Mouse (Mus musculus) spleen, adult 12 weeks (tissue): ENCODE data around the gene Dpf1.

Source experiments
- DNase-seq: peaks from one replicate; pipeline ENCODE4 v3.0.0; 2022; ENCODE audit warnings: low spot score

The Dpf1 gene

GRCm38 (mm10) chr7:29309749-29310148 lies 6.0 kb downstream of the Dpf1 start:
- no peak for DNase-seq

GRCm38 (mm10) chr7:29313051-29313450 lies 9.3 kb downstream of the Dpf1 start:
- no peak for DNase-seq

DNA sequence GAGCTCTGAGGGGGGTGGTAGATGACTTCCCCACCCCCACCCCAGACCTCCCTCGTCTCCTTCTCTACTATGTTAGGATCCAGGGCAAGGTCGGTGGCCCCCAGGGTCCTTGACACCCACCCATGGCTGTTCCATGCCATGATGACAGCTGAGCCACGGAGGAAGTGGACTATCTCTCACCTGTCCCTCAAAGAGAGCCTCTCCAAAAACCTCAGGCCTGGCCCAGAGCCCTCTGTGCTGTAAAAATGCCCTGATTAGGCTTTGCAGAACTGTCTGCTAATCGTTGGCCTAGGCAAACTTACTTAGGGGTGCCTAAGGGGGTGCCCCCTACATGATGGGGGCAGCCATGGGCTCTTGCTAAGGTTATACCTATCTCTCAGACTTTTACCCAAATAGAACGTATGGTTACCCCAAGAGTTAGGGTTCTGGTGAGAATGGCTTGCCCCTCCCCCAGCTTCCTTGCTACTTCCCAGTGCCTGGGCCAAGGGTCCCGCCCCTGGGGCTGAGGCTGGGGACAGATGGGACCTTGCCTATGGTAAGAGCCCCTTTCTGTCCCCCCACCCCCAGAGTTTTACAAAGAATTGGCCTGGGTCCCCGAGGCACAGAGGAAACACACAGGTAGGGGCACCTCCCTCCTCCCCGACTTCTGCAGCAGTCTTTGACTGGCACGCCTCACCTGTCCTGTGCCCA lies 10.0 kb downstream of the Dpf1 start:
- DNase-seq: no peak

- no peak for DNase-seq
These were observed 11.3 kb downstream of the Dpf1 start for GRCm38 (mm10) chr7:29314844-29315628.

GRCm38 (mm10) chr7:29316137-29316734 lies 12.5 kb downstream of the Dpf1 start:
- DNase-seq: no peak

GRCm38 (mm10) chr7:29316976-29317375 lies 13.2 kb downstream of the Dpf1 start:
- no peak for DNase-seq

- no peak for DNase-seq
These were observed 13.8 kb downstream of the Dpf1 start for GRCm38 (mm10) chr7:29317558-29317957.

DNA sequence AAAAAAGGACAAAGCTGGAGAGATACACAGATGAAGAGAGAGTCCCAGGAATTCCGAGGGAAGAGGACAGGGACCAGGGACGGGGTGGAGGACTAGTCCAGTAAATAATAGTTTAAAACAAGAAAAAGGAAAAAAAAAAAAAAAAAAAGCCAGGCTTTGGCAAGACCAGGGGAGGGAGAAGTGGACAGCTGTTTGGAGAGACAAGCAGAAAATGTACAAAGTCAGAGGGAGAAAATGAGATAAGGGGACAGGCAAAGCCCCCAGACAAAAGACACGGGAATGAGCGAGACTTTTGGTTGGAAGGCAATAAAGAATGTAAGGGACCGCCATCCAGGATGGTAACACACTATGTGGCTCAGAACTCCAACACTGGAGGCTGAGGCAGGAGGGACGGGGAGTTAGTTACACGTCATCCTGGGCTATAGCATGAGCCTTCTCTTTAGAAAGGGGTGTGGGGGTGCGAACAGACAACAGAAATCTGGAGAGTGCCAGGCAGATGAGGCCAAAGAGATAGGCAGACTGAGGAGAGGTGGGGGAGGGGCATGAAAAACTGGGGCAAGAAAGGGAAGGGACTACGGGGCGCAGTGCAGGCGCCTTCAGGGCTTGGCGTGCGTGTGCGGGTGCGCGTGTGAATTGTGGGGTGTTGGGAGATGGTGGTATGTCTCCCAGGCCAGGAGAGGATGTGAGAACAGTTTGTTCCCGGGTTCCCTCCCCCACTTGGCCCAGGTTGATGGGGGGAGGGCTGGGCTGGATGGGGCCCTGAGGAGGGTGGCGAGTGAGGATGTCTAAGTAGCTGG lies 14.6 kb downstream of the Dpf1 start:
- no peak for DNase-seq

DNA sequence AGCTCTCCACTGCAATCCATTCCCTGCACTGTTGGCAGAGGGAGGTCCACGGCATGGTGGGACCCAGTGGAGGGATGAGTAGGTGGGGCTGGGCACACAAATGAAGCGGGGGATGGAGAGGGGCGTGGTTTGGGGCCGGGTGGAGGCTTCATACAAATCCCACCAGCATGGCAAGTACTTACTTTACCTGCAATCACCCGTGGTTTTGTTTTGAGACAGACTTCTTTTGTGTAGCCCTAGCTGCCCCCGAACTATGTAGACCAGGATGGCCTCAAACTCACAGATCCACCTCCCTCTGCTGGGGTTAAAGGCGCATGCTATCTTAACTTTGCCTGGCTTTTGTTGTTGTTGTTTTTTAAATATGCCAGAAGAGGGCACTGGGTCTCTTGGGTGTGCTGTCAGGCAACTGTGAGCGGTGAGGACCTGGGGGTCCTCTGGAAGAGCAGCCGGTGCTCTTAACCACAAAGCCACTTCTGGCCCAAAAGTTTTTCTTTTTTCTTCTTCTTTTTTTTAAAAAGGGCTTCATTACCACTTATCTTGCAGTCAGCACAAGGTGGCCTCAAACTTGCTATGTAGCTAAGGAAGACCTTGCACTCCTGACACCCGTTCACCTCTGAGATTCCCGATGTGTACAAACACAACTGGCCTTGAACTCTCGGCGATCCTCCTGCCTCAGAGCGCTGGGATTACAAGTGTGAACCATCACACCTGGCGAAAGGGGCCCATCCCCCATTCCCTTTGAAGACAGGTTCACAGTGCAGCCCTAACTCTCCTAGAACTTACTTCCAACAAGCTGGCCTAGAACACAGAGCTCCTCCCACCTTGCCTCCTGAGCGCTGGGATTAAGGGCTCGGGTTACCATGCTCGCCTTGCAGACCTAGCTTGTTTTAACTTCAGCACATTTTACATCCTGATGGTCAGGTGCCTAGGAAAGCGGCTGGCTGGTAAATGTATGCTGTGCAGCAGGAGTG lies 15.9 kb downstream of the Dpf1 start:
- no peak for DNase-seq

DNA sequence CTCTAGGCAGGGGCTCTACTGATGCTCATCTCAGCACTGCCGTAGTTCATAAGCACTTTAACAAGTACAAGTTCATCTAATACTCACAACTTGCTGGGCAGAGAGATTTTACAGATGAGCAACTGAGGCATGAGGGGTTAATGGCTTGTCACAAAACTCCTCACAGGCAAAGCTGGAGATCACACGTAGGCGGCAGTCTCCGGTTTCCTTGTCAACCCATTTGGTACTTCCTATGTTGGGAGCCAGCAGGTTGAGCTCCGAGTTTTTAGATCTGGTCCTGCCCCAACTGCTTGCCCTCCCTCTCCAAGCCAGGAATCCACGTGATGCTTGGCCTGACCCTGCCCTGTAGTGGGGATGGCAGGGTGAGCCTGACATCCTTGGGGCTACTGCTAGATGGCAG lies 23.3 kb downstream of the Dpf1 start:
- DNase-seq: no peak

DNA sequence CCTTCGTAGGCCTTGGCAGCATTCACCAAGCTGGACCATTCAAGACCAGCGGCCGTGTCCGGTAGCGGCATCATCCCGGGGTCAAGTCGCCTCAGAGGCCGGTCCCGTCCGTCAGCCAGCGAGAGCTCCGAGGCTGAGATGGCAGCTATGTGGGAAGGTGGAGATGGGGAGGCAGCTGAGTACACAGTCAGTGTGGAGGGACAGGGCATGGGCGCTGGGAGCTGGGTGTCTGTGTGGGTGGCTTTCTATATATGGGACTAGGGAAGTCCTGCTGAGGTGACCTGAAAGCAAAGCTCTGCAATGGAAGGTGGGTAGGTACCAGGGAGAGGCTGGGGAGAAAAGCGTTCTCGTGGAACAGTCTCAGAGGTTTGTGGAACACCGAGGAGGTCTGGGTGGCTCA lies 25.2 kb downstream of the Dpf1 start:
- DNase-seq: no peak

- no peak for DNase-seq
These were observed 30.4 kb downstream of the Dpf1 start for GRCm38 (mm10) chr7:29334156-29334555.

DNA sequence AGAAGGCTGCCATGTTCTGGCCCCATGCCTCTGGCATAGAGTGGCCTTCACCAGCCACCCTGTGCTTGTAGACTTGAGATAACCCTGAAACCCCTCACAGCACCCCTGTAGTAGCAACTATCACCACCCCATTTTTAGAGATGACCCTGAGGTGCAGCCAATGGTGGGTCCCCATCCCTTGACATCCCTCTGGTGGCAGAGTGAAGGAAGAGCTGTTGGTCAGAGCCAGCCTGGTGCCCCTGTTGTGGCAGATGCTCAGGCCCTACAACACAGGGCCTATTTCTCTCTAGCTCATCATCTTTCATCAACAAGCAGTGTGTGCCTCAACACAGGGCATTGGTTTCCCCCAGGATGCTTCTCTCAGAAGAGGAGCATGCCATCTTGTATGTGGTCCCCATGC lies 31.5 kb downstream of the Dpf1 start:
- DNase-seq: no peak

- DNase-seq: no peak
These were observed 32.3 kb downstream of the Dpf1 start for GRCm38 (mm10) chr7:29335841-29336671.

GRCm38 (mm10) chr7:29336795-29337319 lies 33.1 kb downstream of the Dpf1 start:
- DNase-seq: no peak

GRCm38 (mm10) chr7:29337766-29338165 lies 34.0 kb downstream of the Dpf1 start:
- DNase-seq: no peak

GRCm38 (mm10) chr7:29338351-29338919 lies 34.7 kb downstream of the Dpf1 start:
- DNase-seq: peak; percentile 8

DNA sequence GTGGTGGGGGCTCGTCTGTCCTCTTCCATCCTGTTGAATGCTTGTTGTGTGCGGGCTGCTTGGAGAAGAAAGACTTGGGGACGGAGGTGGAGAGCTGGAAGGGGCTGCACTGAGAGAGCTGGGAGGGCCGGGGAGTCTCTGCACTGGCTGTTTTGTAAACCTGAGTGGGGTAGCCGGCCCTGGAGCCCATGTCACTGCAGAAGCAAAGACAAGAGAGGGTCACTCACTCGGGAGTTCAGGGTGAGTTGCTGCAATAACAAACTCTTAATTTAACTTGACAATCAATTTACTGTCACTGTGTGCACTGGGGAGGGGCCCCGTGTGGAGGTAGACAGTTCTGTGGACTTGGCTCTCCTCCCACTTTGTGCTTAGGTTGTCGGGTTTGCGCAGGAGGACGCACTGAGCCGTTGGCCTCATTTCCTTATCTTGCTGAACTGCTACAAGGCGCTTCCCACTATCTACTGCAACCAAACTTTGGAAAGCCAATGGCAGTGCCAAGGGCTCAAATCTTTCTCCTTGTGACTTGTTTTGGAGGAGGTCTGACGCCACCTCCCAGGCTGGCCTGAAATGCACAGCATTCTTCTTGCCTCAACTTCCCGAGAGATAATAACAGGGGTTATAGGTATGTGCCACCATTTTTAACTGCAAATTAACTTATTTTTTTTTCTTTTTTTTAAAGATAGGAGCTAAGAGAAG lies 35.4 kb downstream of the Dpf1 start:
- DNase-seq: peak; percentile 29

GRCm38 (mm10) chr7:29340247-29340646 lies 36.5 kb downstream of the Dpf1 start:
- no peak for DNase-seq
